In the genomic region with DNA sequence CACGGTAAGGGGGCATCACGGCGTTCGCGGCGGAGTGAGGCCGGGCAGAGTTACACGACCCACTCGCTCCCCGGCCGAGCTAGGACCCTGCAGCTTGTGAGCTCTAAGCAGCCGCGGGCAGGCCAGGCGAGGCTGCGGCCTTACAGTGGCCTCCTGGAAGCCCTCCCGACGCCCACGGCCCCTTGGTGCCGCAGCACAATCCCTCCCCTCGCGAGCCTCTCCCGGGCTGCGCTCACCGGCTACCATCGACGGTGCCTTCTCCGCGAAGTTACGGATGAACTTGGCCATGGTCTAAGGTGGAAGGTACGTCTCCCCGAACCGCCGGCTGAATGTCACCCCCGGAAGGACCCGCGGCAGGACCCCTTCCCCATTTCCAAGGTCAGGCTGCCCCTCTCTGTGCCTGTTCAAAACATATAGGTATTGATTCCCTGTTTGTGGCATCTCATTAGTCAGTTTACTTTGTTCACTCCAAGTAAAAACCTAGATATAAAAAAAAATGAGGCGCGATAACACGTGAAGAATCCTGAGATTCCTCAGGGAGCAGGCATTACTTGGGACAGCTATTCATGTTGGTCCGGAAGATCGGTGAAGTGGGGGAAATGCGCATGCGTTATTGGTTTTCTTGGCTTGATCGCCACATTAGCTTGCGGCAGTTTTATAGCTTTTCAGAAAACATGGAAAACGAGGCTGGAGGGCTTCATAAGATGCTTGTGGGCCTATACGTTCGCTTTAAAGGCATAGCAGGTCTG, we compare ENCODE assay signal across 8 mouse cellular contexts. TPM values are rescaled to one million over a fixed set of nuclear protein-coding genes. Genes with fewer than 3 reads are reported as not detected.
DNase-seq lines count a peak whose midpoint lies in the region; ATAC-seq and TF ChIP-seq lines count a peak whose summit lies in the region.

A gene (minus strand): TSS at position 369 of the 749 bp plus-strand sequence.

- TF ChIP-seq POLR2A in CH12.LX (IDR thresholded peaks at IDR 0.05; ENCODE audit: low read depth, low read length): peak; percentile 82

- peak within 1 kb of the TSS; percentile 99 for H3K9ac ChIP-seq in CH12.LX (ENCODE audit: insufficient read depth, low read depth)
- peak within 1 kb of the TSS; percentile 82 for H3K9ac ChIP-seq in forebrain, embryonic 11.5 days (ENCODE audit: low read length)
- peak within 1 kb of the TSS; percentile 100 for H3K9ac ChIP-seq in heart, embryonic 16.5 days (ENCODE audit: low read length)
- peak within 1 kb of the TSS; percentile 94 for H3K9ac ChIP-seq in liver, embryonic 15.5 days
- peak within 1 kb of the TSS; percentile 92 for H3K9ac ChIP-seq in neural tube, embryonic 12.5 days

- peak within 1 kb of the TSS; percentile 30 for H3K27ac ChIP-seq in CH12.LX (ENCODE audit: insufficient read depth, low read depth)
- H3K27ac ChIP-seq in forebrain, embryonic 11.5 days (ENCODE audit: low read depth, low read length): peak within 1 kb of the TSS; percentile 80; the same call in 1 of the 2 replicates
- H3K27ac ChIP-seq in heart, embryonic 16.5 days (ENCODE audit: low read length): peak within 1 kb of the TSS; percentile 97
- H3K27ac ChIP-seq in liver, embryonic 15.5 days (replicated peaks): peak within 1 kb of the TSS; percentile 89
- H3K27ac ChIP-seq in neural tube, embryonic 12.5 days: peak within 1 kb of the TSS; percentile 43; the same call in 1 of the 2 replicates

- H3K9me3 ChIP-seq in CH12.LX (replicated peaks; ENCODE audit: low read length): no peaks in the 10 kb centered on the region
- no peaks in the 10 kb centered on the region for H3K9me3 ChIP-seq in forebrain, embryonic 11.5 days (ENCODE audit: control insufficient read depth, low read length)
- no peaks in the 10 kb centered on the region for H3K9me3 ChIP-seq in heart, embryonic 16.5 days (replicated peaks; ENCODE audit: control insufficient read depth, low read length)
- no peaks in the 10 kb centered on the region for H3K9me3 ChIP-seq in liver, embryonic 15.5 days (replicated peaks)
- no peaks in the 10 kb centered on the region for H3K9me3 ChIP-seq in neural tube, embryonic 12.5 days

- peaks cover 0 to 31% of the 10 kb centered on the region in 2 experiments for H3K36me3 ChIP-seq in CH12.LX (replicated peaks in 1 of 2; ENCODE audit: control insufficient read depth in 1 of 2, insufficient read depth in 1 of 2, low read length in 1 of 2)
- no peaks in the 10 kb centered on the region for H3K36me3 ChIP-seq in forebrain, embryonic 11.5 days (ENCODE audit: control insufficient read depth, insufficient read depth, low read length)
- no peaks in the 10 kb centered on the region for H3K36me3 ChIP-seq in heart, embryonic 16.5 days (ENCODE audit: control insufficient read depth, insufficient read depth)
- 0 out of 2 replicates have a peak, but pooled peaks cover 8% of the 10 kb centered on the region for H3K36me3 ChIP-seq in liver, embryonic 15.5 days (replicated peaks)
- peaks cover under 1% of the 10 kb centered on the region; the same call in 1 of the 2 replicates for H3K36me3 ChIP-seq in neural tube, embryonic 12.5 days

- peak within 1 kb of the TSS; percentile 84 for H3K4me2 ChIP-seq in CH12.LX (ENCODE audit: insufficient read depth, low read depth, poor library complexity, severe bottlenecking)
- H3K4me2 ChIP-seq in forebrain, embryonic 11.5 days (ENCODE audit: low read depth, low read length, severe bottlenecking): peak within 1 kb of the TSS; percentile 94
- H3K4me2 ChIP-seq in heart, embryonic 16.5 days (ENCODE audit: low read depth, low read length): peak within 1 kb of the TSS; percentile 78
- H3K4me2 ChIP-seq in liver, embryonic 15.5 days: peak within 1 kb of the TSS; percentile 76
- peak within 1 kb of the TSS; percentile 91 for H3K4me2 ChIP-seq in neural tube, embryonic 12.5 days (replicated peaks)

- TF ChIP-seq EP300 in CH12.LX (IDR thresholded peaks at IDR 0.05; ENCODE audit: low read length): no peak

- DNase-seq in CH12.LX (ENCODE audit: extremely low read depth): peak; percentile 95
- DNase-seq in c-Kit-positive CD71-positive TER-119-negative erythroid progenitor cells, embryonic 14.5 days (ENCODE audit: low read depth): peak; percentile 93
- peak; percentile 90 for DNase-seq in forebrain, embryonic 11.5 days (ENCODE audit: low spot score)
- peak; percentile 88 to 92 for DNase-seq in kidney, postnatal 36 days
- DNase-seq in telencephalon, adult 2 months (ENCODE audit: low read depth, low spot score): peak; percentile 99

- under 1% methylated on average over 48 of the region's 48 CpGs for WGBS in forebrain, embryonic 11.5 days
- WGBS in heart, embryonic 16.5 days: under 1% methylated on average over 48 of the region's 48 CpGs
- WGBS in liver, embryonic 15.5 days (ENCODE audit: insufficient replicate concordance): under 1% methylated on average over 48 of the region's 48 CpGs
- under 1% methylated on average over 48 of the region's 48 CpGs for WGBS in neural tube, embryonic 12.5 days

- TF ChIP-seq RAD21 in CH12.LX (IDR thresholded peaks at IDR 0.05; ENCODE audit: low read depth, low read length): no peak

- in situ Hi-C loops in CH12.LX (cut with MboI; ENCODE audit: low pct_ligation_motif_present, low pct_unique_long_range_greater_than_20kb, low sequenced_read_pairs): no loop called here

- peaks cover 0 to 23% of the 10 kb centered on the region in 2 experiments; a peak in 2 of 4 replicates for H3K4me1 ChIP-seq in CH12.LX (ENCODE audit: control insufficient read depth in 1 of 2, insufficient read depth in 2 of 2)
- H3K4me1 ChIP-seq in forebrain, embryonic 11.5 days (replicated peaks; ENCODE audit: control insufficient read depth, insufficient read depth, low read length): no peaks in the 10 kb centered on the region
- peaks cover 14% of the 10 kb centered on the region for H3K4me1 ChIP-seq in heart, embryonic 16.5 days (ENCODE audit: control insufficient read depth, insufficient read depth, low read length)
- H3K4me1 ChIP-seq in liver, embryonic 15.5 days (replicated peaks): peaks cover 20% of the 10 kb centered on the region
- peaks cover 5% of the 10 kb centered on the region for H3K4me1 ChIP-seq in neural tube, embryonic 12.5 days

- peaks cover 44% of the 10 kb centered on the region for H3K79me2 ChIP-seq in CH12.LX (replicated peaks; ENCODE audit: control insufficient read depth, extremely low read depth, insufficient read depth, poor library complexity, severe bottlenecking)

- H3K27me3 ChIP-seq in CH12.LX (replicated peaks): no peaks in the 10 kb centered on the region
- no peaks in the 10 kb centered on the region for H3K27me3 ChIP-seq in forebrain, embryonic 11.5 days (ENCODE audit: control insufficient read depth, insufficient read depth, low read length)
- H3K27me3 ChIP-seq in heart, embryonic 16.5 days (ENCODE audit: control insufficient read depth, insufficient read depth, low read length): no peaks in the 10 kb centered on the region
- no peaks in the 10 kb centered on the region for H3K27me3 ChIP-seq in liver, embryonic 15.5 days
- no peaks in the 10 kb centered on the region for H3K27me3 ChIP-seq in neural tube, embryonic 12.5 days (replicated peaks)

- dilution Hi-C loops in CH12.LX (cut with MboI; ENCODE audit: extremely low pct_ligation_motif_present, extremely low pct_unique_long_range_greater_than_20kb, low sequenced_read_pairs): no loop called here

- peak within 1 kb of the TSS; percentile 88 to 100 (median 98) for H3K4me3 ChIP-seq in CH12.LX (replicated peaks in 1 of 3; ENCODE audit: low read depth in 2 of 3, low read length in 2 of 3, poor library complexity in 1 of 3)
- H3K4me3 ChIP-seq in forebrain, embryonic 11.5 days (ENCODE audit: low read depth, low read length): peak within 1 kb of the TSS; percentile 94
- H3K4me3 ChIP-seq in heart, embryonic 16.5 days (ENCODE audit: low read length): peak within 1 kb of the TSS; percentile 98
- peak within 1 kb of the TSS; percentile 94 for H3K4me3 ChIP-seq in liver, embryonic 15.5 days (replicated peaks)
- peak within 1 kb of the TSS; percentile 97 for H3K4me3 ChIP-seq in neural tube, embryonic 12.5 days

- TF ChIP-seq CTCF in CH12.LX (conservative IDR thresholded peaks at IDR 0.05 in 1 of 2, IDR thresholded peaks at IDR 0.05 in 1 of 2; ENCODE audit: low read depth in 2 of 2, low read length in 2 of 2): peak in 1 of 2 experiments; percentile 13; a peak in 1 of 4 replicates

- peak; percentile 86 for ATAC-seq in forebrain, embryonic 11.5 days (replicated peaks; ENCODE audit: low FRiP score)
- ATAC-seq in heart, embryonic 16.5 days (replicated peaks; ENCODE audit: extremely low read depth, insufficient read depth, low FRiP score): peak; percentile 83
- peak; percentile 81 for ATAC-seq in liver, embryonic 15.5 days (ENCODE audit: insufficient read depth)
- peak; percentile 83 for ATAC-seq in neural tube, embryonic 12.5 days (ENCODE audit: low FRiP score, low read depth)

TF ChIP-seq in CH12.LX, 34 proteins besides CTCF, POLR2A, EP300 and RAD21 (continues in another document):
- TF ChIP-seq E2F4 (IDR thresholded peaks at IDR 0.05; ENCODE audit: insufficient replicate concordance, low read depth, low read length) (no peak), POLR2AphosphoS2 (IDR thresholded peaks at IDR 0.05; ENCODE audit: low read depth, low read length) (no peak), MEF2A (IDR thresholded peaks at IDR 0.05; ENCODE audit: borderline replicate concordance, low read depth, low read length) (no peak), ZMIZ1 (IDR thresholded peaks at IDR 0.05; ENCODE audit: low read depth, low read length) (peak; percentile 43; the same call in 1 of the 2 replicates), USF1 (IDR thresholded peaks at IDR 0.05; ENCODE audit: low read depth, low read length) (no peak), IRF4 (IDR thresholded peaks at IDR 0.05; ENCODE audit: low read depth, low read length) (peak; percentile 23; the same call in 1 of the 2 replicates), UBTF (IDR thresholded peaks at IDR 0.05; ENCODE audit: low read depth, low read length) (no peak), ELF1 (IDR thresholded peaks at IDR 0.05; ENCODE audit: low read depth, low read length) (peak; percentile 91), SMC3 (IDR thresholded peaks at IDR 0.05; ENCODE audit: low read depth, low read length) (no peak), HCFC1 (IDR thresholded peaks at IDR 0.05; ENCODE audit: low read depth, low read length) (peak; percentile 89), MXI1 (IDR thresholded peaks at IDR 0.05; ENCODE audit: low read depth, low read length) (no peak; the same call in 1 of the 2 replicates), ZNF384 (IDR thresholded peaks at IDR 0.05; ENCODE audit: low read depth, low read length) (no peak), MAFK (IDR thresholded peaks at IDR 0.05; ENCODE audit: insufficient replicate concordance, low read length) (no peak)

RNA-seq across cellular contexts. Expression of the gene that starts here (rescaled TPM):
- total RNA-seq in CH12.LX (2012; rRNA removed) (490 and 550 TPM in 2 replicates), CH12.LX (2014; rRNA removed) (689 and 720 TPM in 2 replicates)
- 277 and 311 TPM in 2 replicates for polyA plus RNA-seq in CH12.LX (2012; ENCODE audit: insufficient read length, low read depth)
- 496 and 546 TPM in 2 replicates for polyA plus RNA-seq in forebrain, embryonic 11.5 days (2014; fragmentation: Nextera tagmentation; extraction: Ambion mirVana)
- polyA plus RNA-seq in heart, embryonic 16.5 days (2015; fragmentation: Nextera tagmentation; extraction: Ambion mirVana): 1,180 and 1,367 TPM in 2 replicates
- 396 and 459 TPM in 2 replicates for polyA plus RNA-seq in liver, embryonic 15.5 days (2015; fragmentation: Nextera tagmentation; extraction: Ambion mirVana)
- 602 and 611 TPM in 2 replicates for polyA plus RNA-seq in neural tube, embryonic 12.5 days (2016; fragmentation: Nextera tagmentation; extraction: Ambion mirVana)

Comparison
In these comparisons a context has a peak if more than half of its experiments do, and no peak if none do; other contexts are left out.
1. Peak in every context shown above with its lines: DNase-seq, ATAC-seq, H3K4me3 ChIP-seq and H3K27ac ChIP-seq.
2. H3K27ac ChIP-seq: peak in every context shown above with its lines; median percentile 97 in heart, embryonic 16.5 days; 89 in liver, embryonic 15.5 days; 80 in forebrain, embryonic 11.5 days; 43 in neural tube, embryonic 12.5 days; 30 in CH12.LX.